In genomic region chr15:102665494-102665893, GRCm38 (mm10) we compare ENCODE assay signal across 9 mouse cellular contexts. TPM values are rescaled to one million over a fixed set of nuclear protein-coding genes. Genes with fewer than 3 reads are reported as not detected.
DNase-seq lines count a peak whose midpoint lies in the region; ATAC-seq and TF ChIP-seq lines count a peak whose summit lies in the region.
"Had no signal": no experiment of that assay in that cellular context is flagged by ENCODE, and none has a peak within 500 bp of the region (broad histone marks: within the 10 kb centered on the region; RNA-seq: fewer than 3 reads in every experiment).

No protein-coding gene starts in this region.

- H3K9ac ChIP-seq in hindbrain, embryonic 14.5 days: no peak overlapping the region
- no peak overlapping the region for H3K9ac ChIP-seq in hindbrain, embryonic 12.5 days
- H3K9ac ChIP-seq: liver, embryonic 15.5 days had no signal

- peaks cover 71% of the 10 kb centered on the region for H3K36me3 ChIP-seq in hindbrain, embryonic 14.5 days (replicated peaks; ENCODE audit: control insufficient read depth, insufficient read depth)
- peaks cover 57% of the 10 kb centered on the region for H3K36me3 ChIP-seq in hindbrain, embryonic 12.5 days
- peaks cover 88% of the 10 kb centered on the region for H3K36me3 ChIP-seq in G1E (replicated peaks)
- peaks cover 17% of the 10 kb centered on the region; the same call in 1 of the 2 replicates for H3K36me3 ChIP-seq in splenic B cell, adult 2 months (ENCODE audit: control insufficient read depth, insufficient read depth, low read length, poor library complexity, severe bottlenecking)

- H3K9me3 ChIP-seq in hindbrain, embryonic 14.5 days (ENCODE audit: control insufficient read depth, low read length): no peaks in the 10 kb centered on the region
- H3K9me3 ChIP-seq in hindbrain, embryonic 12.5 days (replicated peaks): no peaks in the 10 kb centered on the region
- H3K9me3 ChIP-seq in G1E (replicated peaks): no peaks in the 10 kb centered on the region
- H3K9me3 ChIP-seq: liver, embryonic 15.5 days had no signal

- ATAC-seq in hindbrain, embryonic 14.5 days (ENCODE audit: low FRiP score): no peak
- no peak for ATAC-seq in hindbrain, embryonic 12.5 days (ENCODE audit: low FRiP score)
- ATAC-seq in G1E (ENCODE audit: extremely low read depth, insufficient number of reproducible peaks, low FRiP score, poor library complexity, severe bottlenecking): peak; percentile 54; the same call in 1 of the 2 replicates
- peak; percentile 90 for ATAC-seq in megakaryocyte, adult 5-6 weeks (ENCODE audit: poor library complexity, severe bottlenecking)

- peak; percentile 93 for TF ChIP-seq CTCF in G1E (IDR thresholded peaks at IDR 0.05; ENCODE audit: low read depth, low read length)

- H3K4me2 ChIP-seq in hindbrain, embryonic 14.5 days (replicated peaks): no peak overlapping the region
- no peak overlapping the region for H3K4me2 ChIP-seq in hindbrain, embryonic 12.5 days (replicated peaks)
- H3K4me2 ChIP-seq: liver, embryonic 15.5 days had no signal

- H3K4me3 ChIP-seq in hindbrain, embryonic 14.5 days (replicated peaks; ENCODE audit: low read length): no peak overlapping the region
- no peak overlapping the region for H3K4me3 ChIP-seq in hindbrain, embryonic 12.5 days
- H3K4me3 ChIP-seq in G1E (ENCODE audit: low read depth, low read length): no peak overlapping the region
- H3K4me3 ChIP-seq: liver, embryonic 15.5 days had no signal

- WGBS in hindbrain, embryonic 14.5 days: 57% methylated on average over 4 of the region's 4 CpGs
- 57% methylated on average over 4 of the region's 4 CpGs for WGBS in hindbrain, embryonic 12.5 days

- H3K27ac ChIP-seq in hindbrain, embryonic 14.5 days: no peak overlapping the region
- no peak overlapping the region for H3K27ac ChIP-seq in hindbrain, embryonic 12.5 days
- H3K27ac ChIP-seq: liver, embryonic 15.5 days had no signal

- no peaks in the 10 kb centered on the region for H3K27me3 ChIP-seq in hindbrain, embryonic 14.5 days (ENCODE audit: control insufficient read depth, insufficient read depth, low read length)
- no peaks in the 10 kb centered on the region for H3K27me3 ChIP-seq in hindbrain, embryonic 12.5 days
- no peaks in the 10 kb centered on the region for H3K27me3 ChIP-seq in G1E (ENCODE audit: insufficient read depth, low read length)
- no peaks in the 10 kb centered on the region for H3K27me3 ChIP-seq in splenic B cell, adult 2 months (ENCODE audit: control insufficient read depth, insufficient read depth, low read length, poor library complexity, severe bottlenecking)
- H3K27me3 ChIP-seq: liver, embryonic 15.5 days had no signal

- H3K4me1 ChIP-seq in hindbrain, embryonic 14.5 days (replicated peaks; ENCODE audit: control insufficient read depth, insufficient read depth, low read length): peaks cover 9% of the 10 kb centered on the region
- peaks cover 10% of the 10 kb centered on the region for H3K4me1 ChIP-seq in hindbrain, embryonic 12.5 days
- H3K4me1 ChIP-seq in G1E (ENCODE audit: insufficient read depth, low read depth, low read length): peaks cover 49% of the 10 kb centered on the region

- DNase-seq in hindbrain, embryonic 14.5 days (ENCODE audit: low spot score): peak; percentile 50
- peak; percentile 45 for DNase-seq in G1E (ENCODE audit: low spot score)
- DNase-seq in cerebellum, adult 11-12 months: peak; percentile 46
- DNase-seq in gastrocnemius, postnatal 10 days: peak; percentile 57
- peak; percentile 68 to 79 for DNase-seq in kidney, postnatal 25 days
- peak; percentile 80 for DNase-seq in splenic B cell, adult 2 months (ENCODE audit: low read depth, low spot score)

RNA-seq across cellular contexts. Expression of gene Atp5g2, which starts 6.7 kb away (rescaled TPM):
- 47.5 and 63.4 TPM in 2 replicates for polyA plus RNA-seq in hindbrain, embryonic 14.5 days (2014; fragmentation: Nextera tagmentation; extraction: Ambion mirVana)
- polyA plus RNA-seq in hindbrain, embryonic 12.5 days (2016; fragmentation: Nextera tagmentation; extraction: Ambion mirVana): 53.9 and 60.4 TPM in 2 replicates
- total RNA-seq in G1E (2014; fragmentation: Nextera tagmentation) (274 and 321 TPM in 2 replicates), G1E (2017) (77.5 and 80.3 TPM in 2 replicates)
- 130 and 167 TPM in 2 replicates for polyA plus RNA-seq in G1E (2012)
- 10 to 100 TPM; 34.2 to 41.1 TPM for total RNA-seq in gastrocnemius, postnatal 10 days (2021)
- total RNA-seq in megakaryocyte, adult 5-6 weeks (2015): 43.8 and 46.5 TPM in 2 replicates
- 44.3 and 47.5 TPM in 2 replicates for total RNA-seq in megakaryocyte, adult 5-6 weeks (2017)

RNA-seq across cellular contexts. Expression of gene Atf7, which starts 40.2 kb away (rescaled TPM):
- polyA plus RNA-seq in hindbrain, embryonic 14.5 days (2014; fragmentation: Nextera tagmentation; extraction: Ambion mirVana): 13.7 and 16.7 TPM in 2 replicates
- 23.6 and 24.5 TPM in 2 replicates for polyA plus RNA-seq in hindbrain, embryonic 12.5 days (2016; fragmentation: Nextera tagmentation; extraction: Ambion mirVana)
- total RNA-seq in G1E (2014; fragmentation: Nextera tagmentation): 188 and 200 TPM in 2 replicates
- total RNA-seq in G1E (2017): 19.4 and 29.3 TPM in 2 replicates
- 13.6 and 14.6 TPM in 2 replicates for polyA plus RNA-seq in G1E (2012)
- total RNA-seq in gastrocnemius, postnatal 10 days (2021): 10 to 100 TPM; 62.9 to 79.6 TPM
- total RNA-seq in megakaryocyte, adult 5-6 weeks (2015): 123 and 142 TPM in 2 replicates
- 23.6 and 45.8 TPM in 2 replicates for total RNA-seq in megakaryocyte, adult 5-6 weeks (2017)

RNA-seq across cellular contexts. Expression of gene Gm28047, which starts 40.6 kb away (rescaled TPM):
- not detected in 2 replicates for polyA plus RNA-seq in hindbrain, embryonic 14.5 days (2014; fragmentation: Nextera tagmentation; extraction: Ambion mirVana)
- not detected in 2 replicates for polyA plus RNA-seq in hindbrain, embryonic 12.5 days (2016; fragmentation: Nextera tagmentation; extraction: Ambion mirVana)
- not detected in 2 replicates for total RNA-seq in G1E (2014; fragmentation: Nextera tagmentation)
- not detected in 2 replicates for total RNA-seq in G1E (2017)
- polyA plus RNA-seq in G1E (2012): 0.04 TPM in 1 of 2 replicates, not detected in the other
- under 1 TPM in 1 of 2 experiments, not detected in 1; 0.56 TPM for total RNA-seq in gastrocnemius, postnatal 10 days (2021)
- not detected in 2 replicates for total RNA-seq in megakaryocyte, adult 5-6 weeks (2015)
- not detected in 2 replicates for total RNA-seq in megakaryocyte, adult 5-6 weeks (2017)
- polyA plus RNA-seq: liver, embryonic 15.5 days had no signal

RNA-seq across cellular contexts. Expression of gene Calcoco1, which starts 56.5 kb away (rescaled TPM):
- 32.2 and 33.1 TPM in 2 replicates for polyA plus RNA-seq in hindbrain, embryonic 14.5 days (2014; fragmentation: Nextera tagmentation; extraction: Ambion mirVana)
- polyA plus RNA-seq in hindbrain, embryonic 12.5 days (2016; fragmentation: Nextera tagmentation; extraction: Ambion mirVana): 47.3 and 49.1 TPM in 2 replicates
- total RNA-seq in G1E (2014; fragmentation: Nextera tagmentation) (41.0 and 46.7 TPM in 2 replicates), G1E (2017) (12.3 and 14.5 TPM in 2 replicates)
- polyA plus RNA-seq in G1E (2012): 14.4 and 15.2 TPM in 2 replicates
- 10 to 100 TPM; 45.0 to 51.1 TPM for total RNA-seq in gastrocnemius, postnatal 10 days (2021)
- 17.0 and 23.7 TPM in 2 replicates for total RNA-seq in megakaryocyte, adult 5-6 weeks (2015)
- 12.0 and 12.2 TPM in 2 replicates for total RNA-seq in megakaryocyte, adult 5-6 weeks (2017)

Comparison
In these comparisons a context has a peak if more than half of its experiments do, and no peak if none do; other contexts are left out.
1. ATAC-seq: peak in G1E (single experiment) and megakaryocyte, adult 5-6 weeks (single experiment); none in hindbrain, embryonic 14.5 days (single experiment) and hindbrain, embryonic 12.5 days (single experiment).
2. Peak in every context shown above with its lines, with median percentiles within 50 percentile points of each other: DNase-seq.